Mouse (Mus musculus) liver, adult 10 weeks (tissue): ENCODE results near the gene Klf12. TPM values are rescaled to one million over a fixed set of nuclear protein-coding genes. Genes with fewer than 3 reads are reported as not detected.

Source experiments
- polyA plus RNA-seq: library from polyadenylated mRNA; stranded (reverse); fragments of 350-450 nt; fragmentation: Illumina TruSeq; extraction: RNeasy Lipid Tissue Mini Kit (QIAGEN cat#74804); gene quantifications from one replicate; pipeline ENCODE4 v1.2.3, GENCODE M21; 2014; ENCODE audit warnings: low read depth, low replicate concordance

Gene Klf12
- 18.7 TPM for polyA plus RNA-seq

GRCm38 (mm10) chr14:100284119-100284860, at the start of gene Klf12:
Gene Klf12 (minus strand): TSS chr14:100284679.

